Mouse (Mus musculus): ENCODE results near the gene Vwa2. TPM values are rescaled to one million over a fixed set of nuclear protein-coding genes. Genes with fewer than 3 reads are reported as not detected.
A peak's percentile ranks its signal among the peaks of the same experiment; 100 is the strongest.

Vwa2 gene
- polyA plus RNA-seq, 1 experiment, result 0.08 TPM

GRCm38 (mm10) chr19:56915084-56915483, 41.0 kb downstream of the Vwa2 start:
- TF ChIP-seq USF1 (IDR thresholded peaks at IDR 0.05; ENCODE audit: low read depth), result no peak
- TF ChIP-seq TCF3 (IDR thresholded peaks at IDR 0.05; ENCODE audit: insufficient read length, low read depth), result no peak
- no peak for TF ChIP-seq E2F4 (IDR thresholded peaks at IDR 0.05; ENCODE audit: insufficient read depth)
- TF ChIP-seq MYOD1 (IDR thresholded peaks at IDR 0.05; ENCODE audit: control insufficient read depth in 1 of 3, insufficient read length in 2 of 3, low read depth in 2 of 3), result no peak
- no peak for TF ChIP-seq POLR2A (IDR thresholded peaks at IDR 0.05; ENCODE audit: insufficient read length, low read depth)
- TF ChIP-seq TCF12 (IDR thresholded peaks at IDR 0.05; ENCODE audit: insufficient read depth, poor library complexity, severe bottlenecking), result no peak
- TF ChIP-seq REST (IDR thresholded peaks at IDR 0.05; ENCODE audit: insufficient read depth, insufficient read length), result no peak
- TF ChIP-seq POLR2AphosphoS2 (IDR thresholded peaks at IDR 0.05; ENCODE audit: insufficient read length, low read depth), result no peak
- TF ChIP-seq CEBPB (IDR thresholded peaks at IDR 0.05; ENCODE audit: insufficient read depth, poor library complexity, severe bottlenecking), result no peak
- no peak for TF ChIP-seq MYOG (IDR thresholded peaks at IDR 0.05; ENCODE audit: control insufficient read depth in 1 of 3, insufficient read depth in 1 of 3, insufficient read length in 2 of 3, low read depth in 2 of 3)
- no peak for TF ChIP-seq SRF (IDR thresholded peaks at IDR 0.05; ENCODE audit: control insufficient read depth, insufficient read length, low read depth)
- TF ChIP-seq MAX (IDR thresholded peaks at IDR 0.05; ENCODE audit: low read depth), result no peak
- H3K79me2 ChIP-seq (ENCODE audit: control insufficient read depth, insufficient read depth), result no peaks in the 10 kb centered on the region

DNA sequence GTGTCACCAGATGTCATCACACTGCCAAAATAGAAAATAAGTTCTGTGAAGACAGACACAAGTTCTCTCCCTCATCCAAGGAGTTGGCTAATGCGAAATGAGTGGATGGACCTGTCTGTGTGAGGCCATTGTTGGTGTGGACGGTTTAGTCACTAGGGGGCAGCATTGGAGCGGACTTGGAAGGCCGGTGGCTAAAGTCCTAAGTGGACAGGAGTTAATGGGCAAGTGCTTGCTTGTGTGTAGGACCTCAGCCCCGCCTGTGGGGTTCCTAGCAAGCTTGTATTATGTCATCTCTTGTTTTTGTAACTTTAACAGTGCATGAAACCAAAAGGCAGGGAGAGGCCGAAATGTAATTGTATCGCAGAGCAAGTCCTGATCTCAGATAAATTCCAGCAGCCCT, 45.6 kb downstream of the Vwa2 start:
- Histone ChIP-seq H3ac (ENCODE audit: control insufficient read depth, insufficient read length) (no peak overlapping the region), H3K79me2 (ENCODE audit: control insufficient read depth, insufficient read depth) (no peaks in the 10 kb centered on the region), H3K27me3 (ENCODE audit: control insufficient read depth, insufficient read depth, insufficient read length) (no peaks in the 10 kb centered on the region), H3K4me3 (no peak overlapping the region), H3K36me3 (ENCODE audit: control insufficient read depth, insufficient read depth) (peaks cover 8% of the 10 kb centered on the region), H3K4me2 (ENCODE audit: low read depth) (peak overlapping the region; percentile 44)
- TF ChIP-seq SRF (IDR thresholded peaks at IDR 0.05; ENCODE audit: control insufficient read depth, insufficient read length, low read depth) (no peak), POLR2AphosphoS2 (IDR thresholded peaks at IDR 0.05; ENCODE audit: insufficient read length, low read depth) (no peak), REST (IDR thresholded peaks at IDR 0.05; ENCODE audit: insufficient read depth, insufficient read length) (no peak), MAX (IDR thresholded peaks at IDR 0.05; ENCODE audit: low read depth) (no peak), USF1 (IDR thresholded peaks at IDR 0.05; ENCODE audit: low read depth) (no peak), TCF12 (IDR thresholded peaks at IDR 0.05; ENCODE audit: insufficient read depth, poor library complexity, severe bottlenecking) (no peak), MYOG (IDR thresholded peaks at IDR 0.05; ENCODE audit: control insufficient read depth in 1 of 3, insufficient read depth in 1 of 3, insufficient read length in 2 of 3, low read depth in 2 of 3) (no peak), POLR2A (IDR thresholded peaks at IDR 0.05; ENCODE audit: insufficient read length, low read depth) (no peak), CEBPB (IDR thresholded peaks at IDR 0.05; ENCODE audit: insufficient read depth, poor library complexity, severe bottlenecking) (no peak), TCF3 (IDR thresholded peaks at IDR 0.05; ENCODE audit: insufficient read length, low read depth) (no peak), E2F4 (IDR thresholded peaks at IDR 0.05; ENCODE audit: insufficient read depth) (no peak), MYOD1 (IDR thresholded peaks at IDR 0.05; ENCODE audit: control insufficient read depth in 1 of 3, insufficient read length in 2 of 3, low read depth in 2 of 3) (no peak)

More at GRCm38 (mm10) chr19:56915084-56915483, 41.0 kb downstream of the Vwa2 start:
- no peak overlapping the region for H3K4me3 ChIP-seq
- H3K36me3 ChIP-seq (ENCODE audit: control insufficient read depth, insufficient read depth), result peaks cover 8% of the 10 kb centered on the region
- no peaks in the 10 kb centered on the region for H3K27me3 ChIP-seq (ENCODE audit: control insufficient read depth, insufficient read depth, insufficient read length)
- no peak overlapping the region for H3K4me2 ChIP-seq (ENCODE audit: low read depth)
- H3ac ChIP-seq (ENCODE audit: control insufficient read depth, insufficient read length), result no peak overlapping the region

GRCm38 (mm10) chr19:56920232-56920631, 46.2 kb downstream of the Vwa2 start:
- TF ChIP-seq MAX (IDR thresholded peaks at IDR 0.05; ENCODE audit: low read depth), result no peak
- TF ChIP-seq E2F4 (IDR thresholded peaks at IDR 0.05; ENCODE audit: insufficient read depth), result no peak
- no peak for TF ChIP-seq SRF (IDR thresholded peaks at IDR 0.05; ENCODE audit: control insufficient read depth, insufficient read length, low read depth)
- no peak for TF ChIP-seq USF1 (IDR thresholded peaks at IDR 0.05; ENCODE audit: low read depth)
- H3K79me2 ChIP-seq (ENCODE audit: control insufficient read depth, insufficient read depth), result no peaks in the 10 kb centered on the region
- peaks cover 8% of the 10 kb centered on the region for H3K36me3 ChIP-seq (ENCODE audit: control insufficient read depth, insufficient read depth)
- H3K4me3 ChIP-seq, result no peak overlapping the region
- H3K27me3 ChIP-seq (ENCODE audit: control insufficient read depth, insufficient read depth, insufficient read length), result no peaks in the 10 kb centered on the region
- no peak overlapping the region for H3ac ChIP-seq (ENCODE audit: control insufficient read depth, insufficient read length)
- peak overlapping the region; percentile 44 for H3K4me2 ChIP-seq (ENCODE audit: low read depth)

GRCm38 (mm10) chr19:56921744-56922143, 47.7 kb downstream of the Vwa2 start:
- Histone ChIP-seq H3ac (ENCODE audit: control insufficient read depth, insufficient read length) (no peak overlapping the region), H3K27me3 (ENCODE audit: control insufficient read depth, insufficient read depth, insufficient read length) (no peaks in the 10 kb centered on the region), H3K79me2 (ENCODE audit: control insufficient read depth, insufficient read depth) (no peaks in the 10 kb centered on the region), H3K36me3 (ENCODE audit: control insufficient read depth, insufficient read depth) (no peaks in the 10 kb centered on the region), H3K4me2 (ENCODE audit: low read depth) (no peak overlapping the region), H3K4me3 (no peak overlapping the region)
- no peak for TF ChIP-seq POLR2AphosphoS2 (IDR thresholded peaks at IDR 0.05; ENCODE audit: insufficient read length, low read depth)
- no peak for TF ChIP-seq TCF3 (IDR thresholded peaks at IDR 0.05; ENCODE audit: insufficient read length, low read depth)
- TF ChIP-seq TCF12 (IDR thresholded peaks at IDR 0.05; ENCODE audit: insufficient read depth, poor library complexity, severe bottlenecking), result no peak
- TF ChIP-seq POLR2A (IDR thresholded peaks at IDR 0.05; ENCODE audit: insufficient read length, low read depth), result no peak
- TF ChIP-seq CEBPB (IDR thresholded peaks at IDR 0.05; ENCODE audit: insufficient read depth, poor library complexity, severe bottlenecking), result no peak
- no peak for TF ChIP-seq MYOG (IDR thresholded peaks at IDR 0.05; ENCODE audit: control insufficient read depth in 1 of 3, insufficient read depth in 1 of 3, insufficient read length in 2 of 3, low read depth in 2 of 3)
- no peak for TF ChIP-seq E2F4 (IDR thresholded peaks at IDR 0.05; ENCODE audit: insufficient read depth)
- no peak for TF ChIP-seq SRF (IDR thresholded peaks at IDR 0.05; ENCODE audit: control insufficient read depth, insufficient read length, low read depth)
- no peak for TF ChIP-seq USF1 (IDR thresholded peaks at IDR 0.05; ENCODE audit: low read depth)
- no peak for TF ChIP-seq REST (IDR thresholded peaks at IDR 0.05; ENCODE audit: insufficient read depth, insufficient read length)
- TF ChIP-seq MAX (IDR thresholded peaks at IDR 0.05; ENCODE audit: low read depth), result no peak
- TF ChIP-seq MYOD1 (IDR thresholded peaks at IDR 0.05; ENCODE audit: control insufficient read depth in 1 of 3, insufficient read length in 2 of 3, low read depth in 2 of 3), result no peak

DNA sequence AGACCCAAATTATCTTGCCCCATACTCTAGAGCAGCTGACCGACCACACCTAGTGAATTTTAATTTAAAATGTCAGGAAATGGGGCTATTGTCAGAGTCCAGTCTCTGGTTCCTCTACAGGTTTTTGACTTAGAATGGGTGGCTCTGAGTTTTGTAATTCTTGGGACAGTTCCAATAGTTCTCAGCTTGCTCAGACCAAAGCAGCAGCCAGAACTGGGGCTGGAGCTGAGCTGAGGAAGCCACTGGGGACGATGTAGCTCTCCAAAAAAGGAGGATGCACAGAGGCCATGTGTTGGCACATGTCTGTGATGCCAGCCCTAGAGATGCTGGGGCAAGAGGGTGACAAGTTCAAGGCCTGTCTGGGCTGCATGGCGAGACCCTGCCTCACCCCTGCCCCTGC, 55.3 kb downstream of the Vwa2 start:
- no peaks in the 10 kb centered on the region for H3K36me3 ChIP-seq (ENCODE audit: control insufficient read depth, insufficient read depth)
- no peak for TF ChIP-seq MYOD1 (IDR thresholded peaks at IDR 0.05; ENCODE audit: control insufficient read depth in 1 of 3, insufficient read length in 2 of 3, low read depth in 2 of 3)
- TF ChIP-seq CEBPB (IDR thresholded peaks at IDR 0.05; ENCODE audit: insufficient read depth, poor library complexity, severe bottlenecking), result no peak
- TF ChIP-seq USF1 (IDR thresholded peaks at IDR 0.05; ENCODE audit: low read depth), result no peak
- TF ChIP-seq E2F4 (IDR thresholded peaks at IDR 0.05; ENCODE audit: insufficient read depth), result no peak
- TF ChIP-seq REST (IDR thresholded peaks at IDR 0.05; ENCODE audit: insufficient read depth, insufficient read length), result no peak
- TF ChIP-seq TCF12 (IDR thresholded peaks at IDR 0.05; ENCODE audit: insufficient read depth, poor library complexity, severe bottlenecking), result no peak
- TF ChIP-seq MAX (IDR thresholded peaks at IDR 0.05; ENCODE audit: low read depth), result no peak
- TF ChIP-seq POLR2A (IDR thresholded peaks at IDR 0.05; ENCODE audit: insufficient read length, low read depth), result no peak
- no peak for TF ChIP-seq TCF3 (IDR thresholded peaks at IDR 0.05; ENCODE audit: insufficient read length, low read depth)
- TF ChIP-seq POLR2AphosphoS2 (IDR thresholded peaks at IDR 0.05; ENCODE audit: insufficient read length, low read depth), result no peak
- no peak for TF ChIP-seq SRF (IDR thresholded peaks at IDR 0.05; ENCODE audit: control insufficient read depth, insufficient read length, low read depth)
- no peak for TF ChIP-seq MYOG (IDR thresholded peaks at IDR 0.05; ENCODE audit: control insufficient read depth in 1 of 3, insufficient read depth in 1 of 3, insufficient read length in 2 of 3, low read depth in 2 of 3)
- H3K27me3 ChIP-seq (ENCODE audit: control insufficient read depth, insufficient read depth, insufficient read length), result no peaks in the 10 kb centered on the region
- H3K4me2 ChIP-seq (ENCODE audit: low read depth), result no peak overlapping the region
- H3K4me3 ChIP-seq, result no peak overlapping the region
- H3K79me2 ChIP-seq (ENCODE audit: control insufficient read depth, insufficient read depth), result no peaks in the 10 kb centered on the region
- H3ac ChIP-seq (ENCODE audit: control insufficient read depth, insufficient read length), result no peak overlapping the region

Measured in myocyte (in vitro differentiated cells).